Mouse (Mus musculus): ENCODE measurements around the gene Pbdc1. TPM values are rescaled to one million over a fixed set of nuclear protein-coding genes. Genes with fewer than 3 reads are reported as not detected.
A peak's percentile ranks its signal among the peaks of the same experiment; 100 is the strongest.

Gene Pbdc1
- total and polyA plus RNA-seq, 3 experiments: 45.4 to 54.8 TPM; not detected in 1

GRCm38 (mm10) chrX:105064801-105065200 is 14.8 kb upstream of the Pbdc1 start:
- Histone ChIP-seq H3K9me3 (replicated peaks; ENCODE audit: insufficient read depth, low read length) (no peaks in the 10 kb centered on the region), H3K36me3 (ENCODE audit: control insufficient read depth in 1 of 2, insufficient read depth in 2 of 2, low read length in 2 of 2) (peaks cover 0 to 21% of the 10 kb centered on the region in 2 experiments; a peak in 2 of 4 replicates), H3K9ac (ENCODE audit: control insufficient read depth, low read depth, low read length, poor library complexity, severe bottlenecking) (peak overlapping the region; percentile 34), H3K79me2 (ENCODE audit: control insufficient read depth, insufficient read depth, low read length, poor library complexity) (no peaks in the 10 kb centered on the region; the same call in 1 of the 2 replicates), H3K4me3 (ENCODE audit: control insufficient read depth in 1 of 2, insufficient read depth in 1 of 2, low read depth in 2 of 2, low read length in 2 of 2) (peak overlapping the region; percentile 7 to 16; a peak in 3 of 4 replicates), H3K27me3 (ENCODE audit: control insufficient read depth in 1 of 2, insufficient read depth in 2 of 2, low read length in 2 of 2) (no peaks in the 10 kb centered on the region), H3K4me1 (ENCODE audit: control insufficient read depth in 1 of 2, insufficient read depth in 2 of 2, low read length in 2 of 2) (peaks cover 0 to 14% of the 10 kb centered on the region in 2 experiments; a peak in 2 of 4 replicates), H3K27ac (ENCODE audit: control insufficient read depth, low read depth, low read length) (peak overlapping the region; percentile 91)
- TF ChIP-seq TAL1 (IDR thresholded peaks at IDR 0.05; ENCODE audit: low read length): no peak
- TF ChIP-seq SIN3A (IDR thresholded peaks at IDR 0.05; ENCODE audit: low read length): peak; percentile 37; the same call in 1 of the 2 replicates
- TF ChIP-seq GATA1 (IDR thresholded peaks at IDR 0.05; ENCODE audit: low read depth, low read length): no peak
- no peak for TF ChIP-seq UBTF (IDR thresholded peaks at IDR 0.05; ENCODE audit: borderline replicate concordance, insufficient read depth, low read depth, low read length)
- TF ChIP-seq ETS1 (IDR thresholded peaks at IDR 0.05; ENCODE audit: low read depth, low read length): peak; percentile 54
- 0 out of 2 replicates have a peak, but pooled peaks have one; percentile 48 for TF ChIP-seq MAX (IDR thresholded peaks at IDR 0.05; ENCODE audit: low read length)
- TF ChIP-seq JUND (IDR thresholded peaks at IDR 0.05; ENCODE audit: low read depth, low read length): no peak
- peak; percentile 84 for DNase-seq (ENCODE audit: low read depth, low spot score)

DNA sequence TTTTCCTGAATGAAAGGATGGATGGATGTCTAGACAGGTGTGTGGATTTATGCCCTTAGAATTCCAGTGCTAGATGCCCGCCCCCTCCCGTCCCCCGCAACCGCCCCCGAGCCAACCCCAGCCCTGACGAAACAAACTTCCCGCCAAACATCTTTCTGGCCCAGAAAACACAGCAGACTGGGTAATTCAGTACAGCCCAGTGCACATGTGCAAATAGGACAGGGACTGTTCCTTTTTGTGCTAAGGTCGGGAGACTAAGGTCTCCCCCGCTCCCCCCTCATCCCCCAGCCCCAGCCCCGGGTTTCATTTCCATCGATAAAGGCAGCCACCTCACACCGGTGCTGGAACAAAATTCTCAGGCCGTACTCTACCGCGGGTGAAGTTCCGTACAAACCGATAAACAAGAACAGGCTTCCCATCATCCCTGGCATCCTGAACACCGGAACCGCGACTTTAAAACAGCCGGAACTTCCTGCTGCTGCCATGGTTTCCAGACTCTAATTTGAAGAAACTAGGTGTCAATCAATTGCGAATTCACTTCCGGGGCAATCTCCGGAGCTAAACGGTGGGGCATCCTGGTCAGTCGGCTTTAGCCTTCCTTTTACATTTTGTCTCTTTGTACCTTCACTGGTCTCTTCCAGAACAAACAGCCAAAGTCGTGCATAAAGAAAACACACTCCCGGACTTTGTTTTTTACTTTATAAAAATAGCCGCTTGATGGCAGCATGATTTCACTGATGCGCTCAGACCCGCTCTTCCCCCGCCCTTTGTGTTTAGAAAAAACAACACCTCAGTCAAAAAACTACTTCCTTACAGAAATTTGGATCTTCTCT is 9.7 kb upstream of the Pbdc1 start:
- H3K4me1 ChIP-seq (ENCODE audit: control insufficient read depth in 1 of 2, insufficient read depth in 2 of 2, low read length in 2 of 2): peaks cover 0 to 7% of the 10 kb centered on the region in 2 experiments; a peak in 2 of 4 replicates
- H3K4me3 ChIP-seq (ENCODE audit: control insufficient read depth in 1 of 2, insufficient read depth in 1 of 2, low read depth in 2 of 2, low read length in 2 of 2): peak overlapping the region; percentile 70 to 95
- no peaks in the 10 kb centered on the region for H3K27me3 ChIP-seq (ENCODE audit: control insufficient read depth in 1 of 2, insufficient read depth in 2 of 2, low read length in 2 of 2)
- peak overlapping the region; percentile 93 for H3K27ac ChIP-seq (ENCODE audit: control insufficient read depth, low read depth, low read length)
- H3K79me2 ChIP-seq (ENCODE audit: control insufficient read depth, insufficient read depth, low read length, poor library complexity): no peaks in the 10 kb centered on the region; the same call in 1 of the 2 replicates
- peak overlapping the region; percentile 82 for H3K9ac ChIP-seq (ENCODE audit: control insufficient read depth, low read depth, low read length, poor library complexity, severe bottlenecking)
- no peaks in the 10 kb centered on the region for H3K9me3 ChIP-seq (replicated peaks; ENCODE audit: insufficient read depth, low read length)
- H3K36me3 ChIP-seq (ENCODE audit: control insufficient read depth in 1 of 2, insufficient read depth in 2 of 2, low read length in 2 of 2): peaks cover 0 to 15% of the 10 kb centered on the region in 2 experiments; a peak in 2 of 4 replicates
- peak; percentile 88 for DNase-seq (ENCODE audit: low read depth, low spot score)
- TF ChIP-seq POLR2A (IDR thresholded peaks at IDR 0.05; ENCODE audit: control insufficient read depth in 1 of 2, insufficient read depth in 1 of 2, low read depth in 1 of 2, low read length in 2 of 2, poor library complexity in 1 of 2): peak in 1 of 2 experiments; percentile 56; a peak in 2 of 4 replicates
- TF ChIP-seq RAD21 (IDR thresholded peaks at IDR 0.05; ENCODE audit: low read depth, low read length): peak; percentile 54
- TF ChIP-seq ELF1 (IDR thresholded peaks at IDR 0.05; ENCODE audit: low read depth, low read length): peak; percentile 72
- TF ChIP-seq HCFC1 (IDR thresholded peaks at IDR 0.05; ENCODE audit: low read depth, low read length): peak; percentile 91
- TF ChIP-seq CHD2 (IDR thresholded peaks at IDR 0.05; ENCODE audit: low read length): peak; percentile 72; the same call in 1 of the 2 replicates
- no peak for TF ChIP-seq TAL1 (IDR thresholded peaks at IDR 0.05; ENCODE audit: low read length)
- no peak for TF ChIP-seq JUND (IDR thresholded peaks at IDR 0.05; ENCODE audit: low read depth, low read length)
- peak; percentile 74 for TF ChIP-seq ETS1 (IDR thresholded peaks at IDR 0.05; ENCODE audit: low read depth, low read length)
- TF ChIP-seq SIN3A (IDR thresholded peaks at IDR 0.05; ENCODE audit: low read length): peak; percentile 87
- TF ChIP-seq ZC3H11A (IDR thresholded peaks at IDR 0.05; ENCODE audit: low read depth, low read length): no peak
- TF ChIP-seq MEF2A (IDR thresholded peaks at IDR 0.05; ENCODE audit: extremely low read depth, insufficient replicate concordance, low read depth, low read length, poor library complexity, severe bottlenecking): no peak
- no peak for TF ChIP-seq MYB (IDR thresholded peaks at IDR 0.05; ENCODE audit: low read depth, low read length)
- peak; percentile 23; the same call in 1 of the 2 replicates for TF ChIP-seq SMC3 (IDR thresholded peaks at IDR 0.05; ENCODE audit: low read depth, low read length)
- no peak for TF ChIP-seq POLR2AphosphoS5 (IDR thresholded peaks at IDR 0.05; ENCODE audit: borderline replicate concordance, low read depth, low read length)
- no peak for TF ChIP-seq E2F4 (IDR thresholded peaks at IDR 0.05; ENCODE audit: borderline replicate concordance, low read depth, low read length)
- peak; percentile 67 for TF ChIP-seq MYC (IDR thresholded peaks at IDR 0.05; ENCODE audit: low read depth, low read length)
- no peak for TF ChIP-seq UBTF (IDR thresholded peaks at IDR 0.05; ENCODE audit: borderline replicate concordance, insufficient read depth, low read depth, low read length)
- 0 out of 4 replicates have a peak, but pooled peaks of 1 of the 2 experiments have one; percentile 21 for TF ChIP-seq EP300 (IDR thresholded peaks at IDR 0.05; ENCODE audit: low read depth in 1 of 2, low read length in 2 of 2)
- no peak for TF ChIP-seq TCF12 (IDR thresholded peaks at IDR 0.05; ENCODE audit: low read depth, low read length)
- 0 out of 2 replicates have a peak, but pooled peaks have one; percentile 23 for TF ChIP-seq MAX (IDR thresholded peaks at IDR 0.05; ENCODE audit: low read length)
- TF ChIP-seq KAT2A (conservative IDR thresholded peaks at IDR 0.05; ENCODE audit: low read depth, low read length): peak; percentile 75
- TF ChIP-seq GABPA (IDR thresholded peaks at IDR 0.05; ENCODE audit: low read depth, low read length): no peak
- no peak for TF ChIP-seq USF2 (IDR thresholded peaks at IDR 0.05; ENCODE audit: borderline replicate concordance in 1 of 2, insufficient read depth in 1 of 2, low read depth in 1 of 2, low read length in 2 of 2)
- 0 out of 2 replicates have a peak, but pooled peaks have one; percentile 39 for TF ChIP-seq TBP (IDR thresholded peaks at IDR 0.05; ENCODE audit: low read depth, low read length)
- no peak for TF ChIP-seq CHD1 (IDR thresholded peaks at IDR 0.05; ENCODE audit: low read depth, low read length)
- peak; percentile 75; the same call in 1 of the 2 replicates for TF ChIP-seq ZKSCAN1 (IDR thresholded peaks at IDR 0.05; ENCODE audit: low read depth, low read length)
